Mouse (Mus musculus) T-cell, adult 2 months (primary cell): ENCODE results near the gene Chit1.

Experiments used
- DNase-seq: peaks from one replicate; pipeline ENCODE4 v3.0.0; 2022; ENCODE audit warnings: low spot score

Gene Chit1

DNA sequence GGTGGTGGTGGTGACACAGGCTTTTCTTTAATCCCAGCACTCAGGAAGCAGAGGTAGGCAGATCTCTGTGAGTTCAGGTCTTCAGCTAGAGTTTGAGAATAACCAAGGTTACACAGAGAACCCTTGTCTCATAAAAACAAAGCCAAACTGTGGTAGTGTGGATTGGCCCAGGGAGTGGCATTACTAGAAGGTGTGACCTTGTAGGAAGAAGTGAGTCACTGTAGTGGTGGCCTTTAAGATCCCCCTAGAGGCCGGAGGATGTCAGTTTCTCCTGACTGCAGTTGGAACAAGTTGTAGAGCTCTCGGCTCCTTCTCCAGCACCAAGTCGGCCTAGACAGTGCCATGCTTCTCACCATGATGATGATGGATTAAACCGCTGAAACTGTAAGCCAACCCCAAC is at the start of gene Chit1:
Gene Chit1 (plus strand): TSS at position 264 of the 400 bp plus-strand sequence.
- DNase-seq: no peak

DNA sequence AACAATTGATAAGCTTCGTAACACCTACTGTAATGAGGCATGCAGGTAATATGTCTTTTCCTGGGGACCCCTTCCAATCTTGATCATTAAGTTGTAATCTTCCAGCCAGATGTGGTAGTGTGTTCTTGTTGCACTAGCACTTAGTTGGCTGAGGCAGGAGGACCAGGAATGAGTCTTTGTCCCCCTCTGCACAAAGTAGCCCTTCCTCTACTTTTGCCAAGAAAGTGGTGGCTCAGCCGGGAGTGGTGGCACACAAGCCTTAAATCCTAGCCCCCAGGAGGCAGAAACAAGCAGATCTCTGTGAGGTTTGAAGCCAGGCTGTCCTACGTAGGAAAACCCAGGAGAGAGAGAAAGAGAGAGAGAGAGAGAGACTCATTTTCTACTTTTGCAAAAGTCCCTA is 49.1 kb upstream of the Chit1 start:
- DNase-seq: no peak

DNA sequence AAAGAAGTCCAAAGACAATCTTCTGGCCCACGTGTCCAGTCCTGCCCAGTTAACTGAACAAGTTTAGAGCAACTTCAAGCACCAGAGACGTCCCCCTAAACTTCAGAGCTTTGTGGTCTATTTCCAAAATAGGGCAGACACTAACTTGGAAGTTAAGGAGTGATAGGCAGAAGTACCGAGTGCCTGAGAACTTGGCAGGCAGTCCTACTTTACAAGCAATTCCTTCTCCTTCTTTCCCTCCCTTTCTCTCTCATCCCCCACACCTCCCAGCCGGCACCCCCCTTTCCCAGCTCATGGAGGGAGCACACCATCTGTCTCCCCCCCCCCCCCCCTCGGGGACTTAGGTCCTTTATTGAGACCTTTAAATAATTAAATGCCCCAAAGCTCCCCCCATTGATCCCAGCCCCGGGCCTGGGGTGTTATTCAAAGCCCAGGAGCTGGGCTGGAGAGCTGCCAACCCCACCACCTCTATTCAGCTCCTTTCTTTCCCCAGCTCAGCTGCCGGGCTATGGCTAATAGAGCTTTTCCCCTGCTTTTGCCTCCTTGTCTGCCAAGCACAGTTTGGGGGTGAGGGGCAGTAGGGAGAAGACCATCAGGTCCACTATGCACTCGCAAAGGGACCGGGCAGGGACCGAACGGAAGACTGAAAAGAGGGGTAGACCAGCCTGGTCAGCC is 48.5 kb upstream of the Chit1 start:
- DNase-seq: no peak

DNA sequence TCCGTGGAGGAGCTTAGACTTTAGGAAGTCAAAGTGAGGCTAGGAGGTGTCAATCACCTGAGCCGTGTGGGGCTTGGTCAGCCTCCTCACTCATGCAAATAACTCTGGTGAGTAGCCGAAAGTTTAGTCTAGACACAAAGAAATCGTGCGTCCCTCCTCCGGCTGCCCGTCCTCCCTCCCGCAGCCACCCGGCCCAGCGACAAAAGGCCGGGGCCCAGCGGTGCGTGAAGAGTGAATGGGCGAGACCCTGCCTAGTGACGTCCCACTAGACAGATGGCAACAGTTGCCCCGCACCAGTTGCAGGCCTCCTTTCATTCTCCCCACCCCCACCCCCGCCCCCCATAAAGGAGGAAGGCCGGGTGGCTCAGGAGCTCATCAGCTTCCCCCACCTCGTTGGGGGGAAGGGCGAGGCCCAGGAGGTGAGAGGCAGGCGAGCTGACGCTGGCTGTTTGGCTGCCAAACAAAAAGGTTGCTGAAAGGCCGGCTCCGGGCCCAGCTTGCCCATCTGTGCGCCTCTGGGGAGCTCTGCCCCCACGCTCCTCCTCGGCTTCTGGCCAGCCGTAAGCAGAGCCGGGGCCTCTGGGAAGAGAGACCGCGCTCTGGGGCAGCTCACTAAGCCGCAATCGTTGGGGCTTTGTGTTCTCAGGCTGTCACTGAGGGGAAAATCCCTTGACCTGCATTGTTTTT is 47.8 kb upstream of the Chit1 start:
- DNase-seq: peak; percentile 53

DNA sequence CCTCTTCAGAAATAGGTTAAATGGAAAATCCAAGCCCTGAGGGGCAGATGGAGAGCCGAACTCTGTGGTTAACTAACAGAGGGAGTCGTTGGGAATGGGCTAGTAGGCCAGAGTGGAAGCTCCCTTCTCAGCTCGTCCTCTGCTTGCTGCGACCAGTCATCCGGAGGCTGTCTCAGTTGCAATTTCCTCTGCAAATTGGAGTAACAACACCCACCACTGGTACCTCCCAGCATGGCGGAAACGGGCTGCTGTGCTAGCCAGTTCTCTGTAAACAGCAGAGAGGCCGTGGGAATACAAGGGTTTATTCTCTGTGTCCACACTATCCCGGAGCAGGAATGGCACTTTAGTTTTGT is 47.3 kb upstream of the Chit1 start:
- DNase-seq: peak; percentile 66

DNA sequence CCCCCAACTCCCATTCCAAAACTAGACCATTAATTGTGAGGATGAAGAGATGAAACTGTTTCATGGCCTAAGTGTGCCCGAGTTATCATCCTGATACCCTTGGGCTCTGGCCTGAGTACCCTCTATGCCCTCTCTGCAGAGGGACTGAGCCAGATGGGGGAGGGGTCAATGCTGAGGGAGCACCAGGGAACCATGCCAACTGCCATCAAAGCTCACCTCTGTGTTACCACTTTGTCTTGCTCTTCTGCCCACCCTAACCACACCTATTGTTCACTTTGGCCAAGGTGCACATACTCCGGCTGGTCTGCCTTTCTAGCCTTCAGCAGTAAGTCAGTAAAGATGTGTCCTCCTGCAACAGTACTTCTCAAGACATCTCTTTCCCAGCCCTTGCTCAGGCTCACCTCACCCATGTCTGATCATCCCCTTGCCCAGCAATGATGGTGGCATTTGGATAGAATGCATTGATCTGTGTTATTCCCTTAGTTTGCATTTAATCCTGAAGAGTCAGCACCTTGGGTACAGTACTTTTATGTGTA is 46.7 kb upstream of the Chit1 start:
- DNase-seq: no peak

DNA sequence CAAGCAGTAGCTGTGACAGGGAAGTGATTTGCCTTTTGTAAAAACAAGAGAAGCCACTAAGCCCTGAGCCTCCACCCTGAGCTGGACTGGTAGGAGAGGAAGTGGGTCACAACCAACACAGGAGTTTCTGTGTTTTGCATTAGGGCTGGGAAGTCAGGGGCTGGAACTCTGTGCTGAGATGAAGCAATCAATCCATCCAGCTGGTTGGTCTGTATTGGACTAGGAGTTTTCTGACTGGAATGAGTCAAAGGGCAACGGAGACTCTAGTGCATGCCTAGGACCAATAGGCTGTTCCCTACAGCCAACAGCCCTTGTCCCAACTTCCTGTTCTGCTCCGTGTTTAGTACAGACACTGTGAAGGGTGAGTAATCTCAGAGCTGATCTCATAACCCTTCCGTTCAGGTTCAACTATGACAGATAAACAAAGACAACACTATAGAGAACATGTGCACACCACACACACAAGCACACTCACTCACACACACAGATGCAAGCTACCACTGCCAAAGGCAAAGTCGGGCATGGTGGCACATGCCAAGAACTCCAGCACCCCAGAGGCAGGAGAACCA is 45.7 kb upstream of the Chit1 start:
- DNase-seq: peak; percentile 63

DNA sequence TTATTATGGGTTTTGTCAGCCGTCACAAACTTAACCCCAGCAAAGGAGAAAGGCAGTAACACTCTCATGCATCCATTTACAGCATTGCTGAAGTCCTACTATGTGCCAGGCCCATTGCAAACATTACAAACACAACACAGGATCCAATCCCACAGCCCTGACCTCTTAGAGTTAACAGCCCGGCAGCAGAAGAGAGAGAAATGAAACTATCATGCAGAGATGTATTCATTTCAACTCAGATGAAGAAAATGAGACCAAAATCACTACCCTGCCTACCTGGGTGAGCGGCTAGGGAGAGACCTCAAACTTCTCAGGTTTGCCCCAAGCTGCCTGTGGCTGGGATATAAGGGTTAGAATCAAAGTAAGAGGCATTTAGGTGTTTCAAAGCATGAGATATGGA is 44.5 kb upstream of the Chit1 start:
- DNase-seq: no peak

DNA sequence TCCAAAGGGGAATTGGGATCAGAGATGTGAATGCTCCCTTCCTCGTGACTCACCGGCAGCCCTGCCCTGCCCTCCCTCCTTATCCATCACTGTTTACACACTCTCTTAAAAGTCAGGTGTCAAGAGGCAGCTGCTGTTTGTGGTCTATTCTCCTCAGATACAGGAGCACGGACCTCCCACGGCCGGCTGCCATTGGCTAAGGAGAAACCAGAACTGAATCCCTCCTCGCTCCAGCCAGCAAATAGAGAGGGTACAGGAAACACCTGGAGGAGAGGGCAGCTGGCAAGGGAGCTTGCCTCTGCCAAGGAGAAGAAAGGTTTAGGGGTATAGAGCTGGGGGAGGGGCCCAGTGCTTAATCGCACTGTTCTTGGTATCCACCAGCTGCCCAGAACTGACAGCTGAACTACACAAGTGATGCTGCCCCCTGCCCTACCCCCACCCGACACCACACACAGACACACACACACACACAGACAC is 43.9 kb upstream of the Chit1 start:
- peak; percentile 84 for DNase-seq

DNA sequence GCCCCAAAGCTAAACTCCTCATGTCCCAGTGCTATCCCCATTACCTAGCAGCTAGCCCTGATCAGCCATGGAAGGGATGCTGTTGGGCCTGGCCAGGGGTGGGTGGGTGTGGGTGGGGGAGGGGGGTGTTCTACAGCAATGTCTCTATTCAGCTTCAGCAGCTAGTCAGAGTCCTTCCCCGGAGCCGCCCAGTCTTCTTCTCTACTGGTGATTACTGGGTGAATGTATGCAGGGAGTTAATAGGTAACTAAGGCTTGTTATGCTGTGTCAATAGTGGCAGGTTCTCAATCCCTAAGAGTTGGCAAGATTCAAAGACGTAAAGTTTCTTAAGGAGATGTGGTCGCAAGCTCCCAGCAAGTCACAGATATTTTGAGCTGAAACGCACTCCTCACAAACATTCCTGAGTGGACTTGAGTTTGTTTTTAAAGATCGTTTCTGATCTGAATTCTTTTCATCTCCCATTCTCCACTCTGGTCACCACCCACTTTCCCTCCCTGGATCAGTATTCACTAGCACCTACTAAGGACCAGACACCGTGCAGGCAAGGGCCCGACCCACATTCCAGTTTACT is 40.9 kb upstream of the Chit1 start:
- DNase-seq: no peak

DNA sequence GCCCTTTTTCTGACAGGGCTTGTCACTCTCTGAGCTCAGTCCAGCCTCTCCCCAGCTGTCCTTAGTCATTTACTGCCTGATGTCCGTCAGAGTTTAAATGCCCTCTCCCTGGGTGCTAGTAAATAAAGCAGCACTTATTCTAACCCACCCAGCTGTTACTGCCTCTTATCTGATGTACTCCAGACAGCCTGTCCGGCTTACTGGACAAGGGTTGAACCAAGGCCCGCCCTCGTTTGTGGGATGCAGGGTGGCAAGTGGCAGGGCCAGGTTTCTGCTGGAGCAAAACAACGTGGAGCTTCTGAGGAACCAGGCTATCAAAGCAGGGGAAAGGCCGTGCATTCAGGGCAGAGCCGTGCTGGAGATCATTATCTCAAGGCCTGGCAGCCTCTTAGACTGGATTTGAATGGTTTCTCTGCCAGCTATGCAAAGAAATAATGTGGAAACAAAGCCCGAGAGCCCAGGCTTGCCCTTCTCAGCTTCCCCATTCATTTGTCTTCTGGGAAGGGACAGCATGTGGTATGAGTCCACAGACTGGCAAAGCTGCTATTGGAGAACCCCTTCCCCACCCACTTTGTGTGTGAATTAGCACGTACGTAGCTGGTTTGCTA is 39.5 kb upstream of the Chit1 start:
- DNase-seq: no peak

DNA sequence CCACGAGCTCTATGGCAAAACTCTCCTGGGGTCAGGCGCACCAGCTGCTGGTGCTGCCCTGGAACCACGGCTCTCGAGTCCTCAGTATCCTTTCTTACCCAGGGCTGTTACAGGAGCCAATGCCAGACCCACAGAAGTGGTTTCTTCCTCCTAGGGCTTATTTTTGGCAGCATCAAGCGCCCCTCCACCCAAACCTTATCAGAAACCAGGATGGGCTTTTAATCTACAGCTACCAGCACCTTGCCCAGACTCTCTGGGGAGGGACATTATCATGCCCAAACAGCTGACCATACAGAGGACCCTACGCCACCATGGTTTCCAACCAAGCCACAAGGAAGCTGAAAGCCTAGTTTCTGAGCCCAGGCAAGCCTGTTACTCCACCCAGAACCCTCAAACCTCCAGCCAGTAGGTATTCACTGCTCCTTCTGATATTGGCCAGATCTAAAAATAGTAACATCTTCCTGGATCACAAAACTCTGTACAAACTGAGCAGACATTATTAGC is 37.9 kb upstream of the Chit1 start:
- no peak for DNase-seq

DNA sequence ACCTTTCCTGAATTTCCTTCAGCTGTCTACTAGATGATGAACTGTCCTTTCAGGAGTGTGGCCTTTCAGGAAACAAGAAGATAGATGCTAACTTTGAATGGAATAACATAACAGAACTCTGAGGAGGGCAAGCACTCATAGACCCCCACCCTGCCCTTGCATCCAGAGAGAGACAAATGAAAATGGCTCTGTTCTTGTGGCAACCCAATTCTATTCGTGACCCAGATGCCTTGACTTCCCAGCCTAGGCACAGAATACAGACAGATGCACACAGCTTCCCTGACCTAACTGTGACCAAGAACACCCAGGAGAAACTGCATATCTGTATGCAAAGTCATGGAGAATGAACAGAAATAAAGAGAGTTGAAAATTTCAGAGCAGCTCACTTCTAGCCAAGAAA is 37.4 kb upstream of the Chit1 start:
- DNase-seq: no peak

DNA sequence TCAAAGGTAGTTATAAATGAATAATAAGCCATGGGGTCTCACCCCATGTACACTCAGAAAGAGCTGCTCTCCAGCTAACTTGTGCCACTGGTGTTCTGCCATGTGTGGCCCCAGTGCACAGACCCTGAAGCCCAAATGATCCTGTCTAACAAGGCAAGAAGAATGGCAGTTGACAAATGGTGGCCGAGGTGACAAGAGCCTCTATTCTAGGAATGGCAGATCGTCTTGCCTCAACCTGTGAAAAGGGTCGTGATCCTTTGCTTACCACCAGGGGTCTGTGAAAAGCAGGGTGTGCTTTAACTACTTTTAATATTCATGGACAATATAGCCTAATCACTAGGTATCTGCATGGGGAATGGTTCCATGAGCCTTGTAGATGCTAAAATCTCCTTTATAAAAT is 36.9 kb upstream of the Chit1 start:
- DNase-seq: no peak

DNA sequence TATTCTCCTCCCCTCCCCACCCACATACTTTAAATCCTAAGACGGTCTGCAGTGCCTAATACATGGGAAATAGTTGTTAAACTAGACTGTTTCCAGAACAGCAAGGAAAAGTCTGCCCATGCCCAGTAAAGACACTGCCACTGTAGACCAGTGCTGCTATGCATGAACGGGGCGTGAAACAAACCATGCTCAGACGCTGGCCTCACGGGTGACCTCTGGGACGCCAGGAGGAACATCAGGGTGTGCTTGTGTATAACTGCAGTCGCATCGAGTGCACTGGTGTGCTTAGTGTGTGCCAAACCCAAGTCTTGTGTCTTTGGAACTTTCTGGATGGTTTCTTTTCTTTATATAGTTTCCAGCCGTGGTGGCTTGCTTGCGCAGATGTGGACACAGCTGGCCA is 36.4 kb upstream of the Chit1 start:
- no peak for DNase-seq

DNA sequence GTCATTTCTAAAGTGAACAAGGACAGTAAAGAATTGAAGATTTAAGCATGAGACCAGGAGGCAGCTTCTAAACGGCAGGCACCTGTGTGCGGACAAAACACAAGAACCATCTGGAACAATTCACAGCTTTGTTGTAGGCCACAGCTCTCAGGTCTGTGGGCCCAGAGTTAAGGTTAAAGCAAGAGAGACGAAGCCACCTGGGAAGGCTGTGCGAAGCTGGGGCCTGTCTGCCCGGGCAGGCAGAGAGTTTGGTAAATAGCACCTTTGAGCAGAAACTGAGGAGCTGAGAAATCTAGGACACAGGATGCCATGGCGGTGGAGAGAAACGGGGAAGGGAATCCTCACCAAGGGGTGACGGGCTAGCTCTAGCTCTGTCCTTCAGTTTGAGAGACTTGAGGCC is 35.5 kb upstream of the Chit1 start:
- no peak for DNase-seq

DNA sequence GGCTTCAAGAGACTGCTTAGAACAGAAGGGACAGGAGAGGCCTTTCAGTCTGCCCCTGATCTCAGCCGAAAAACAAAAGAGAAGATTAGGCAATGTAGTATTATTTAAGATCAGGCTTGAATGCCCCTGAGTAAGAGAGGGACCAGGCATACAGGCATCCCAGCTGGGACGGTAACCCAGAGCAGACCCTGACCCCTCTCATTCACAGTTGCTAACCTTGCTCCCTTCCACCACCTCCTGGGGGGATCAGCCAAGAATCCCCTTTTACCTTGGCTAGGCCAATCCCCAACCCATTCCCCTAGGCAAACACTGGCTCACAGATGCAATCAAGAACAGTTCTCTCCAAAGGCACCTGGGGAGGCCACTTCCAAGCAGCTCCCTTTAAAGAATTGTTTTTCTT is 34.3 kb upstream of the Chit1 start:
- no peak for DNase-seq

DNA sequence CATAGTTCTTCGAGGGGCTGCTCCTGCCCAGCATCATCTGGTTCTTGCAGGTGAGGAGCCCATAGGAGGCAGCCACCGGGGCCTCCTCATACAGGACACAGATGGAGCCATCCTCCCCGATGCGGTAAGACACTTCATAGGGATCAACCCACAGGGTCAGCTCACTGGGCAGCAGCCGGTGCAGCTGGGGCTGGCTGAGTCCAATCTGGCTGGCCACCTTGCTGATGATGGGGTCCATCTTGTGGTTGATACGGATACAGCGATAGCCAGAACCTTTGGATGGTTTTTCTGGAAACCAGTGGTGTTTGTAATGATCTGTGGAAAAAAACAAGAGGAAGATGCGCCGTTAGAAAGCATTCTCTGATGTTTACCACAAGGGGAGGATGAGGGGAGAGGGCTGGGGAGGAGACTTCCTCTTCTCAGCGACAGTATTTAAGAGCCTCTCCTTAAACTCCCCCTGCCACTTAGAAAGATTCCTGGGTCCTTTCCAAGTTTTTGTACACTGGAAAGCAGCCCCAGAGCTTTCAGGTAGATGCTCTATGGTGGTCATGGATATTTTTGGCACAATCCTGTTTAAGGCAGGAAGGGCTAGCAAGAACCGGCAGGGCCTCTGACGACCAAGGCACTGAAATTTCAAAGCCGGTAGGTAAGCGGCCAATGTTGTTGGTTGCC is 33.5 kb upstream of the Chit1 start:
- DNase-seq: peak; percentile 54

DNA sequence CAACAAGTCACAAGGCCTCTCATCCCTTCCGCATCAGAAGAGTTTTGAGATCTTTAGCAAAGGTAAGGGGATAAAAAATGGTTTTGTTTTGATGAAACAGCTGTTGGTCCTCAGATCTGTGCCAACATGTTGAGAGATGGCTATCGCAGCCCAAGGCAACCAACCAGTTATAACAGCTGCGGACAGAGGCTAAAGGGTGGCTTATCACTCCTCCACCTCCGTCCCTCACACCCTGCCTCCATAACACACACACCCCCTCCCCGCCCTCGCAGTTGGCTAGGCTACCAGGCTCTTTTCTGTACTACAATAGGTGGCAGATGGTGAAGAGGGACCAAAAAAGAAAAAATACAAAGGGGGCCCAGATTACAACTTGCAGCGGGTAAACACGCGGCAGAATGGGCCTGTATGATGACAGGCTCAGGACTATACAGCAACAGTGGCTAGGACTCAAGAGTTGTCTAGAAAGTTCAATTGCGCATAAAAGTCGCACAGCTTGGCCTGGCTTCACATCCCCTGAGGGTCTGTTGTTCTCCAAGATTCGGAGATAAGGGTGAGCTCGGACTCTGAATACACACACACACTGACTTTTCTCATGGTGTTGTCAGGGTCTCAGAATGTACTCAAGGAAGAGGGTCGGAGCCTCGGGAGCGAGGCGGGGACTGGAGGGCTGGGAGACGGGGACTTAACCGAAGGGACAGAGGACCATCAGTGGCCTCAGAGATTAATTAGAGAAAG is 32.8 kb upstream of the Chit1 start:
- DNase-seq: peak; percentile 33

DNA sequence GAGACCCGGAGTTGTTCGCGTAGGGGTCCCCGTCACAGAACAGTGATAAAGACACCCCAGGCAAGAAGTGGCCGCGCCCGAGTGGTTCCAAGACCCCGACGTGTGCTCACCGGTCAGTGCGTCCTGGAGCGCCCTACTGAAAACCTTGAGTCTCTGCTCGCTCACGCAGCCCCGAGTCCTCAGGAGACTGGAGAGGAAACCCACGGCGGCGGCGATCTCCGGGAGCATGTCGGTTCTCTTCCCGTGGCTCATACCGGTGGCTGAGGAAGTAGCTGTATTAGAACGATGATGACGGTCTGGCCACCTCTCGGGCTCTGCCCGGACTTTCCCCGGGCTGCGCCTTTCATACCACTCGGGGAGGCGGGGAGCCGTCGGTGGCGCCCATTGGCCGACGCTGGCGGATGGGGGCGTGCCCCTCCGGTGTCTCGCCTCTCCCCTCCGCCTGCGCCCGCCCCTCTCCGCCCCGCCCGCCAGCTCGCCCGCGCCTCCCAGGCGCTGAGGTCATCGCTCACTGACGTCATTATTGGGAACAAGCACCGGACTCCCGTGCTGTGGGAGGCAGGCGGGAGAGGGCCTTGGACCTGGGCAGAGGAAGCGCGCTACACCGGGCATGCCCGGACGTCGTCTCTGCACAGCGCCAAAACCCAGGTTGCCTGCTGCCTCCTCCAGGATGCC is 32.1 kb upstream of the Chit1 start, which contains the start of gene Btg2:
Gene Btg2 (minus strand): TSS at position 319 of the 675 bp plus-strand sequence.
- peak; percentile 95 for DNase-seq
